Mouse (Mus musculus) liver, postnatal 0 days (tissue): ENCODE measurements at regions not wholly inside any gene's neighbourhood (a gene's known extent, or its start where the extent isn't known, plus 50 kb on each side); places are given as distances from the start of the nearest gene placed in this dataset.

ENCODE experiments used
- CTCF ChIP-seq: sonication (generic); IDR thresholded peaks from 2 replicates; pipeline ENCODE4 v1.5.1; 2016; ENCODE audit warnings: antibody characterized with exemption, low read depth
- EP300 ChIP-seq: IDR thresholded peaks from 2 replicates; pipeline ENCODE4 v1.6.1; 2016; ENCODE audit warnings: antibody characterized with exemption, low read depth, mild to moderate bottlenecking

- TF ChIP-seq CTCF (no peak), EP300 (no peak)
These were observed 238.3 kb downstream of the Mef2c start for GRCm38 (mm10) chr13:83742102-83742501.
